Mouse (Mus musculus): ENCODE results near the gene Tex2.

GRCm38 (mm10) chr11:106487733-106488115, 125.5 kb downstream of the Tex2 start, which contains the start of gene Ern1:
- no peak for TF ChIP-seq CTCF (IDR thresholded peaks at IDR 0.05)
- no peak; the same call in 1 of the 2 replicates for TF ChIP-seq EP300 (IDR thresholded peaks at IDR 0.05)

Measured in lung, postnatal 0 days (tissue).